Mouse (Mus musculus) cerebellum, adult 9-10 months (tissue): Measurements from ENCODE around the gene Rdh5.
A peak's percentile ranks its signal among the peaks of the same experiment; 100 is the strongest.

Experiments
- DNase-seq: peaks from one replicate; pipeline ENCODE4 v3.0.0; 2022

Rdh5 gene

GRCm38 (mm10) chr10:128929638-128930378, 7.1 kb upstream of the Rdh5 start:
- DNase-seq, result peak; percentile 41

- DNase-seq, result peak; percentile 39
Measured at GRCm38 (mm10) chr10:128928356-128928755, 5.7 kb upstream of the Rdh5 start.

GRCm38 (mm10) chr10:128923935-128924334, 1.2 kb upstream of the Rdh5 start, which contains the start of gene Bloc1s1:
Bloc1s1 (minus strand) TSS chr10:128924035.
- no peak for DNase-seq

- DNase-seq, result peak; percentile 96
Measured at GRCm38 (mm10) chr10:128923013-128923691, 464 bp upstream of the Rdh5 start.

GRCm38 (mm10) chr10:128921883-128922821, 536 bp downstream of the Rdh5 start:
- peak; percentile 69 for DNase-seq

GRCm38 (mm10) chr10:128921251-128921650, 1.4 kb downstream of the Rdh5 start:
- DNase-seq, result peak; percentile 36

- no peak for DNase-seq
Measured at GRCm38 (mm10) chr10:128920736-128921161, 1.9 kb downstream of the Rdh5 start.

- DNase-seq, result peak; percentile 25
Measured at GRCm38 (mm10) chr10:128919966-128920365, 2.7 kb downstream of the Rdh5 start.

GRCm38 (mm10) chr10:128919203-128919631, 3.5 kb downstream of the Rdh5 start:
- peak; percentile 68 for DNase-seq

GRCm38 (mm10) chr10:128918246-128918645, 4.4 kb downstream of the Rdh5 start:
- peak; percentile 98 for DNase-seq

GRCm38 (mm10) chr10:128917400-128917799, 5.3 kb downstream of the Rdh5 start:
- DNase-seq, result no peak

- peak; percentile 47 for DNase-seq
Measured at GRCm38 (mm10) chr10:128916665-128917064, 6.0 kb downstream of the Rdh5 start.

- peak; percentile 44 for DNase-seq
Measured at GRCm38 (mm10) chr10:128915550-128915949, 7.1 kb downstream of the Rdh5 start.

- peak; percentile 52 for DNase-seq
Measured at GRCm38 (mm10) chr10:128913696-128914095, 9.0 kb downstream of the Rdh5 start.

- peak; percentile 96 for DNase-seq
Measured at GRCm38 (mm10) chr10:128913219-128913618, 9.5 kb downstream of the Rdh5 start.

- no peak for DNase-seq
Measured at GRCm38 (mm10) chr10:128912791-128913190, 9.9 kb downstream of the Rdh5 start.

GRCm38 (mm10) chr10:128912268-128912667, 10.4 kb downstream of the Rdh5 start:
- DNase-seq, result no peak

GRCm38 (mm10) chr10:128911430-128911829, 11.3 kb downstream of the Rdh5 start:
- no peak for DNase-seq

- DNase-seq, result no peak
Measured at GRCm38 (mm10) chr10:128910066-128910841, 12.4 kb downstream of the Rdh5 start.

GRCm38 (mm10) chr10:128909567-128910028, 13.1 kb downstream of the Rdh5 start:
- DNase-seq, result peak; percentile 58

GRCm38 (mm10) chr10:128908778-128909448, 13.8 kb downstream of the Rdh5 start:
- DNase-seq, result no peak
